Mouse (Mus musculus) left cerebral cortex, postnatal 36 days (tissue): Measurements from ENCODE around the gene Cplx2. TPM values are rescaled to one million over a fixed set of nuclear protein-coding genes. Genes with fewer than 3 reads are reported as not detected.

Source experiments
- DNase-seq, 2 experiments: peaks; one replicate each; pipeline ENCODE4 v3.0.0; 2021 to 2022; ENCODE audit warnings: low spot score in 2 of 2, mixed read lengths in 1 of 2
- intact Hi-C: fragments of 180-260 bp; cut with DNase I; formaldehyde crosslinking; loops from one replicate; pipeline ENCODE4 v1.15.1; 2025
- total RNA-seq, 2 experiments: library from RNA; stranded (reverse); gene quantifications; 2 replicates each; pipeline ENCODE4 v1.2.3; 2021

The Cplx2 gene
- total RNA-seq, 2 experiments from 2014 or later: 769 to 808 TPM

DNA sequence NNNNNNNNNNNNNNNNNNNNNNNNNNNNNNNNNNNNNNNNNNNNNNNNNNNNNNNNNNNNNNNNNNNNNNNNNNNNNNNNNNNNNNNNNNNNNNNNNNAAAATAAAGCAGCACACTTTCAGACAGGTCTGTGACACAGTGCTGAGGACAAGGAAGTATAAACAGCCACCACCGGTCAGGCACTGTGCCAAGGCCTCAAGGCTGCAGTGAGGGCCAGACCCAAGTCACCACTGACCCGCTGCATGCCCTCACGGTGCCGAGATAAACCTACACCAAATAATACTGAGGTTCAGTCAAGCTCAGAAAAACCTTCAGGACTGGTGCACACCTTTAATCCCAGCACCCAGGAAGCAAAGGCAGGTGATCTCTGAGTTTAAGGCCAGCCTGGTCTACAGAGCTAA is 13.7 kb upstream of the Cplx2 start:
- DNase-seq: no peak
- intact Hi-C loops: no loop called here

DNA sequence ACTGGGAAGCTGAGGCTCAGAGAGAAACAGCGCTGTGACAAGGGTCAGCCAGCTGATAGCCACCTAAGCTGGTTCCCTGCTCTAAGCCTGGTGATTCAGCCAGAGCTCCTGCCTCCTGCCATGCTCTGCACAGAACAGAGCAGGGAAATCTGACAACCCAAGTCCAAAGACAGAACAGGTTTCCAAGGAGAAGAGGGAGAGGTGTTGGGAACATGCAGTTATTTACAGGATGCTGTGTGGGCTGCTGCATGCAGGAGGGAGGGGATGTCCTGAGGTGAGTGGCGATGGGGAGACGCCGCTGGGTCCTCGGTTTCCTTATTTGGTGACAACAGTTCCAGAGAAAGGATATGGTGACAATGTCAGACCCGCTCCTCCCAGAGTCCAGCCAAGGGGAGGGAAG is 12.0 kb upstream of the Cplx2 start:
- peak in 1 of 2 experiments; percentile 74 for DNase-seq
- intact Hi-C loops: no loop called here

DNA sequence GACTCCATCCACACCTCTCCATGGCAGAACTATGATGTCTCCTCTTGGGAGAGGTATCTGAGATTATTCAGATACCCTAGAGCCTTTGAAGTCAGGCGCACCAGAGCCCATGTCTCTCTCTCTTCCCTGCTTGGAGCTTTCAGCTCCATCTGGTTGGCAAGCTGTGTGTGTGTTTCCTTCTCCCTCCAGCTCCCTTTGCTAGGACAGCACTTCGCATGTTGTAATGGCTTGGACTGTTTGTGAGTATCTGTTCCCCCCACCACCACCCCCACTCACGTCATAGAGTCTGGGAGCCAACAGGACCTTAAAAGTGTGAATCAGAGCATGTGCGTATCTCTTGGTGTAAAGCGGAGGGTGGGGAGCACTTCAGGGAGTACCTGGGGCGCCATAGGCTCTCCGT is 6.5 kb upstream of the Cplx2 start:
- intact Hi-C loops: no loop called here
- DNase-seq: no peak

DNA sequence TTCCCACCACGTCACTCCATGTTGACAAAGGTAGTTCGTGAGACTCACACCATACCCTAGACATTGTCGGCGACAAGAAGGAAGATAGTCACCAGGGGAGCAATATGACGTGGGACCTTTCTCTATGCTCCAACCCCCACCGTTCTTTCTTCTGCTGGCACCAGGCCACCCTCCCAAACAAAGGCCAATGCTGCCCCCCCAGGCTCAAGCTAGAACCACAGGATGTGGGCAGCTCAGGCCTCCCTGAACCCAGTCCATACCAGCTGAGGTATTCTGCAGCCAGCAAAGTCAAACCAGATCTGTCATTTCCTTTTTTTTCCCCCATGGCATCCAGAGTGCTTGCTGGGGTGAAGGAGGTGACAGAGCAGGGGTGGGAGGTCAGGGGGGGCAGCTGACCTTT is 3.4 kb upstream of the Cplx2 start:
- intact Hi-C loops: no loop called here
- DNase-seq: no peak

DNA sequence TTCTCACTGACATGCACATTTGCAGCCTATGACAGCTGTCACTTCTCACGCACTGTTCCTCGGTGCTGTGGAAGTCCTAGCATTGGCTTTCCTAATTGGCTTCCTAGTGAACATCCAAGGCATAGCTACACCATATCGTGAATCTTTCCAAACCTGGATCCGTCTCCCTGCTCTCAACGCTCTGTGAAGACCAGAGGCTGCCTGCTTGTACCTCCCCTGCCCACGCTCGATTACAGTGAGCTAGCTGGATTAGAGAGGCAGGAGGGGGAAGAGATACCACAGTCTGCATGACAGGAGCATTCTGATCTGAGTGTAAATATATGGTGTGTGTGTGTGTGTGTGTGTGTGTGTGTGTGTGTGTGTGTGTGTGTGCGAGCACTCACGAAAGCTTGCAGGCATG is 3.0 kb upstream of the Cplx2 start:
- no peak for DNase-seq
- intact Hi-C loops: no loop called here

DNA sequence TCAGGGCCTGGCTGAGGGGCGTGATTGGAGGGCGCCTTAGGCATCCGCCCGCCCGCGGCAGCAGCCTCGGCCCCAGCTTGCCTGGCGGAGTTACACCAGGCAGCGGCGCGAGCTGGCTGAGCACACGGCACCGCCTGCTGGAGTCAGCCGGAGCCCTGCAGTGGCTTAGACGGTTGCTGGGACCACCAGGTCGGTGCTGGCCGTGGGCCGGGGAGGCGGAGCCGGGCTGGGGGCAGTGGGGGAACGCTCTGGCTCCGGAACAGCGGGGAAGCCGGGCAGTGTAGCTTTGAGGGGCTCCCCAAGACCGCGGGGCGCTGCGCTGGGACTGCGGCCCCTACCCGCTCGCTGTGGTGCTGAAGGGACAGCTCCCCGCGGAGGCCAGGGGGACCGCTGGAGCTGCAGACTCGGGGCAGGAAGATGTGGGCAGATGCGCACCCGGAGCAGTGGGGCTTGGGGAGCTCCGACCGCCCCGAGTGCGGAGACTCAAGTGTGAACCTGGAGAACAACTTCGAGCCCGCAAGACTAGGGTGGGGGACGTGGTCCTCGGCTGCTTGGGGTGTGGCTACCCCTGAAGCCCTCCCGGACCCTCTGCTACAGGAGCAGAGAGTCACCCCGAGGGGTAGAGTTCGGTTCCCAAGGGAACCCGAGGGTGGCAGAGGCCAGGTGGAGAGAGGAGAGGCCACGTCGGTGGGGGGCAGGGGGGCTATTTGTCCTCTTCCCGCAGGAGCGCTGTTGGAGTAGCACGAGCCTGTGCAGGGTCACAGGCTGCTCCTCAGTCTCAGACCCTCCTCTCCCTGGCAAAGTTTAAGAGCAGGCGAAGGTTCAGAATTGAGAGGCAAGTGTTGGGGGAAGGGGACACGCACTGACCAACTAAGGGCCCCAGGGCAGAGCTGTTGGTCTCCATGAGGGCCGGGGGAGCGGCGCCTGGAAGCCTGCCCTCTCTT is 510 bp downstream of the Cplx2 start:
- peak in 1 of 2 experiments; percentile 78 for DNase-seq
- intact Hi-C loops: loop anchor here (1.0 to 5.0 kb wide), 5 partner anchors 34 to 259 kb away; no protein-coding TSS in a partner anchor

DNA sequence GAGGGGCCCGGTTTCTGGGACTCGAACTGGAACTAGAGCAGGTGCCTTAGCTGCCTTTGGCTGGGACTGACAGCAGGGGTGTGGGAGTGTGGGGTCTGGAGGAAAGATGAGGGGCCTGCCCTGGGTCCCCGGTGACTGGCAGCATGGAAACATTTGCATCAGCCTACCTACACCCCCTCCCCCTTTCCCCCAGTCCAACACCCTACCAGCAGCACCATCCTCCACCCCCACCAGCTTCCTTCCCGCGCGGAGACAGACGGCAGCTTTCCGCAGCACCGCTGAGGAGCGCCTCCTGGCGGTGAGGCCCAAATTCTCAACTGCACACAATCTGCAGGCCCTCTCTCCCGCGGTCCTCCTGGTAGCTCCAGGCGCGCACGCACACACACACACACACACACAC is 1.5 kb downstream of the Cplx2 start:
- intact Hi-C loops: loop anchor here (5.0 kb wide), 4 partner anchors 35 to 260 kb away; no protein-coding TSS in a partner anchor

DNA sequence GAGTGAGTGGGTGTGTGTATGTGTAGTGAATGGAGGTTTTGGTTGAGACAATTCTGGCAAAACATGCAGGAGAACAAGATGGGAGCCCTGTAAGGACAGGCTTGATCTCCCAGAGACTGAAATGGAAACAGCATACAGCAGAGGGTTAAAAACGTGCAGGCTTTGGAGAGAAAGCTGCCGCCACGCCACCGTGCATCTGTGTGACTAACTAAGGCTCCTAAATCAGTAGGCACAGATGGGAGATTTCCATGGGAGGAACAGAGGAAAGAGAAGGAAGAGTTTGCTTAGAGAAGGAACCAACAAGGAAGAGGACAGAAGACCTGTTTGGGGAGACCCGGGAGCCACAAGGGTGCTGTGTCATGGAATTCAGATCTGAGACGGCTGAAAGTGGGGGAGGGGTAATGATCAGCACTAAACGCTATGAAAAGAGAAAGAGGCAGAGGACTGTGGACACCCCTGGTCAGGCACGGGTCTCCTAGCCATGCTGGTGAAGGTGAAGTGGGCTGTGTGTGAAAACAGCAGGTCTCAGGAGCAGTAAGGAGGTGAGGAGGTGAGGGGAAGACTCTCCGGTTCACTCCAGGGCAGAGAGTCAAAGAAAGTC is 3.1 kb downstream of the Cplx2 start:
- DNase-seq: peak in 1 of 2 experiments; percentile 61
- intact Hi-C loops: loop anchor here (5.0 kb wide), 4 partner anchors 37 to 262 kb away; no protein-coding TSS in a partner anchor

More for the DNA sequence above, 1.5 kb downstream of the Cplx2 start:
- DNase-seq: peak; percentile 86 to 90

DNA sequence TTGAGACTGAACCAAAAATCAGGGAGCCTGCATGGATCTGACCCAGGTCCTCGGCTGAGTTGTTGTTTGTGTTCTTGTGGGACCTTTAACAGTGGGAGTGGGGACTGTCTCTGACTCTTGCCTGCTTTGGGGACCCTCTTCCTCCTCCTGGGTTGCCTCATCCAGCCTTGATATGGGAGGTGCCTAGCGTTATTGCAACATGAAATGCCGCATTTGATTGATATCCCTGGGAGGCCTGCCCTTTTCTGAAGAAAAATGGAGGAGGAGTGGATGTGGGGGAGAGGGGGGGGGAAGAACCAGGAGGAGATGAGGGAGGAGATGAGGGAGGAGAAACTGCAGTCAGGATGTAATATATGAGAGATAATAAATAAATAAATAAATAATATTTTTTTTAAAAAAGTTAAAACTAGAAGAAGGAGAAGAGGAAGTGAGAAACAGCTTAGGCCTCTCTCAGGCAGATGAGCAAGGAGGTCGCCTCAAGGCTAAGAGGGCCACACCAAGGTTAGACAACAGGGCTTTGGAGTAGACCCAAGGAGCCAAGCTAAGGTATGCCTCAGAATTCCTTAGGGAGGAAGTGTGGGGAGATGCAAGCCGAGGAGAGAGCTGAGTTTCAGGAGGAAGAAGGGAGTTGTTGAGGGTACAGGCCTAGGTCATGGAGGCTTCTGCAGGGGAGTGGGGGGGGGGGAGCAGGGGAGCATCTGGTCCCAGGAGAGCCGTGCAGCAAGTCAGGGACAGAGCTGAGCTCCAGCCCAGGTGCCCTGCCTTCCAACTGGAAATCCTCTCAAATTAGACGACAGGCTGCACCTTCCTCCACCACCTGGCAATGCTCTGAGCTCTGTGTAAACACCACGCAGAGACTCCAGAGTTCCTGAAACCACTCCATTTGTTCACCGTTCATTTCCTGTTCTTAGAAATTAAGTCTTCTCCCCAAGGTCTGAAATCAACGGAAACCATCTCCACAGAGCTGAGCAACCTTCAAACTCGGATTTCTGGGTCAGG is 4.6 kb downstream of the Cplx2 start:
- DNase-seq: no peak
- intact Hi-C loops: no loop called here

DNA sequence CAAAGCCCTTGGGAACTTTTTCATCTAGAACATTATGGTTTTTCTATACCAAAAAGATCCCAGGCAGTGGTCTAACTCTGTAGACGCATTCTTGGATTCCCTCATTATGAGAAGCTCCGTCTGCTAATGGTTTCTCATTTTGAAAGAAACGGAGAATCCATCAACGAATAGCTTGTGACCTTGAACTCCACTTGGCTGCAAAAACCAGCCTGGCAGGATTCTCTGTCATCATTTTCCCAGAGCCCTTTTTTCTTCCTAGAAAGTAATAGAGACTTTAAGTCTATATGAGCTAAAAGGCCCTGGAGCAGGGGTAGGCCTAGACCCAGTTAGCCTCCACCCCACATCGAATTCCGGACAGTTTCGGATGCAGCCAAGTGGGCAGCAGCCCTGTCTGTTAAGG is 5.6 kb downstream of the Cplx2 start:
- no peak for DNase-seq
- intact Hi-C loops: no loop called here

DNA sequence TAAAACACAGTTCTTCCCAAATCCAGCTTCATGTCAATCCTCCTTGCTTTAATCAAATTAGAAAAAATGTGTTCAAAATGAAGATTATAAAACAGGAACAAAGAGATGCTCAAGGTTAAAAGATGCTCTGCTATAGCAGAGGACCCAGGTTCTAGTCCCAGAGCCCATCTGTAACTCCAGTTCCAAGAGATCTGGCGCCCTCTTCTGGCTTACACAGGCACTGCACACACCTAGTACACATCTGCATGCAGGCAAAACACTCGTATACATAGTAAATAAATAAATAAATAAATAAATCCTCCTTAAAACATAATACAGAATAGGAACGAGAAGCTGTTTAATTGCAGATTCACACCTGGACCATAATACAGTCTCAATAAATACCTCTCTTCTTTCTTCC is 6.9 kb downstream of the Cplx2 start:
- DNase-seq: no peak
- intact Hi-C loops: no loop called here

DNA sequence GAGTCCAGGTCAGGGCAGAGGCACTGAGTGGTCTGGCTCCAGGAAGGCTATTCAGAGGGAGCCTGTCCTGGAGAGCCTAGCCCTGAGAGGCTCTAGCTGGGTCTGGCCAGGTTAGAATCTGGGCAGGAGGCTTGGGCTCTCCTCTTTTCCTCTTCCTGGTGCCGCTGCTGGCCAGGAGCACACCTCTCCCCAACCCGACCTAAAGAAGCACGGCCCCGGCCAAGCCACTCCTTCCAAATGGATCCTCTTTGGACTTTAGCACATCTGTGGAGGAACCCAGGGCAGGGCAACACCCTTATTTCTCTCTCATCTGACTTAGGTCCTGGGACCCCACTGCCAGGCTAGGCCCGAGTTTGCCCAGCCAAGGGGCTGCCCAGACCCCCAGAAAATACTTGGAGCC is 9.3 kb downstream of the Cplx2 start:
- intact Hi-C loops: no loop called here
- DNase-seq: no peak

DNA sequence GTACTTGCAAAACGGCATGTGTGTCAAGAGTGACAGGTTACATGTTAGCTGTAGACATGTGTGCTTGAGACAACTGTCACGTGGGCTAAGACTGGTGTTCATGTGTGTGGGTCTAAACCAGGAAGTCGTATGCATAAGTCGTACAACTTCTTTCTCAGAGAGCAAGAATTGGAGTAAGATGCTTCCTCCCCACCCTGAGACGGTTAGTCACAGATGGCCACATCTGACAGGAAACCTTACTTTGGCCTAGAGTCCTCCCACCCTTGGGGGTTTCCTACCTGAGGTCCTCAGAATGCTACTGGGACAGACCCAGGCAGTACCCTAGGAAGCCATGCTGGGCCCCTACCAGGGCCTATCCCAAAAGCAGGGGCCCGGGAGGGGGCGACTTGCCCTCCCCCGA is 10.2 kb downstream of the Cplx2 start:
- intact Hi-C loops: no loop called here
- DNase-seq: no peak

DNA sequence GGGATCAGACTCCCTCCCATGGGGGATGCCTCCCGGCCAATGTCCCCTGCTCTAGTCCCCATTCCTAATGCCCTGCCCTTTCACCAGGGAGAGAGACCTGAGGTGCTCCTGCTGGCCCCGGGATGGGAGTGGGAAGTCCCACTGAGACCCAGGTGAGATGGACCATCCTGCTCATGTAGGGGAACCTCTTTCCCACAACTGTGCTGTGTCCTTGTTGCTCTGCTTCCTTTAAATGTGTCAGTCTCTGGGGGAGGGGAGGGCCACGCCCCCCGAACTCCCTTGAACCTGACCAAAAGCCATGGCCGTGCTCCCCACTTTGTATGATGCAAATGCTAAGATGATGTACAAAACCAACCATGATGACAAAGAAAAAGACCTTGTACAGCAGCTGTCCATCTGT is 12.4 kb downstream of the Cplx2 start:
- intact Hi-C loops: no loop called here
- DNase-seq: no peak

DNA sequence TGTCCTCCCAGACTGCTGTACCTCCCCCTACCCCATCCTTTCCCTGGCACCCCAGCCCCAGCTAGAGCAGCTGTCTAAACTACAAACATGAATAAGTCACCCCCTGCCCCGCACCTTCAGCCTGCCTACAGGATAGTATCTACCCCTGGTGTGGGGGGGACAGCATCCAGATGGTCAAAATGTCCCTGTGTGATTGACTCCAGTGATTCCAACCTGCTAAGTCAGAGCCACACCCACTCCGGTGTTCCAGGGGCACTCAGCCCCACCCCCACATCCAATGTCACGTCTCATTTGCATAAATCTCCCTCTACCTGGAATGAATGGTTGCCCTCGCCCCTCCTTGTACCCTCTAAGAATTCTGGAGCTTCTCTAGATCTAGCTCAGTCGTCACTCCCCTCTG is 13.4 kb downstream of the Cplx2 start:
- intact Hi-C loops: no loop called here
- DNase-seq: no peak

DNA sequence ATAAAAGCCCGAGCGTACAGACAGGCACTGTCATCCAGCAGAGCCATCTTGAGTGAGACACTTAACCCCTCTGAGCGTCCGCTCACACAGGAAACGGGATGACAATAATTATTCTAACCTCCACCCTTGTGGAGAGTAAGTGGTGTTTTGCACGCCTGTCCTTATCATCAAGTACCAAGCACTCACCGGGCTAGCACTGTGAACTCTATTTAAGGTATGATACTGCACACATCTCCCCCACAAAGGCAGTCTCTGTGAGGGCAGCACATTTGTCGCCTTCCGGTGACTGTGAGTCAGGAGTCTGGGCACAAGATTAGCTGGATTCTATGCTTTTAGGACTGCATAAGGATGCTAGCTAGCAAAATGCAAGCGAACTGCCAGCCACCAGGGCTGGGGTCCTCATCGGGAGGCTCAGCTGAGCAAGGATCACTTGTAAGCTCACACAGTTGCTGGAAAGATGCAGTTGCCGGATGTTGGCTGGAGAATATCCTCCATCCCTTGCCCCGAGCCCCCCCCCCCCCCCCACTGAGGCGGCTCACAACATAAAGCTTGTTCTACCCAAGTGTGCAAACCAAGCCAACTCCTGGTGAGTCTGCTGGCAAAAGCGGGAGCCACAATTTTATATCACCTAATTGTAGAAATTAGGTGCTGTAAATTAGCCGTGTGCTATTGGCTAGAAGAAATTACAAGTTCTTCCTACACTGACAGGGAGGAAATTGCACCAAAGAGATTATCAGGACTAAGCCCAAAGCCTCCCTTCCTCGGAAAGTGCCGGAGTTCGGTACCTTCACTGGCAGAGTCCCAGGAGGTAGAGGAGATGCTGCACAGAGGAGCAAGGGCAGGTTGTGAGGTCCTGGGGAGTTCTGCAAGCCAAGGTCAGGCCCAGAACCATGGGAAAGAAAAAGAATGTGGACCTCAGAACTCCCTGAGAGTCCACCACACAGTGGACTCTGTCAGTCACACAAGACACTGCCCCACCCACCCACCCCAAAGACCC is 14.2 kb downstream of the Cplx2 start:
- no peak for DNase-seq

DNA sequence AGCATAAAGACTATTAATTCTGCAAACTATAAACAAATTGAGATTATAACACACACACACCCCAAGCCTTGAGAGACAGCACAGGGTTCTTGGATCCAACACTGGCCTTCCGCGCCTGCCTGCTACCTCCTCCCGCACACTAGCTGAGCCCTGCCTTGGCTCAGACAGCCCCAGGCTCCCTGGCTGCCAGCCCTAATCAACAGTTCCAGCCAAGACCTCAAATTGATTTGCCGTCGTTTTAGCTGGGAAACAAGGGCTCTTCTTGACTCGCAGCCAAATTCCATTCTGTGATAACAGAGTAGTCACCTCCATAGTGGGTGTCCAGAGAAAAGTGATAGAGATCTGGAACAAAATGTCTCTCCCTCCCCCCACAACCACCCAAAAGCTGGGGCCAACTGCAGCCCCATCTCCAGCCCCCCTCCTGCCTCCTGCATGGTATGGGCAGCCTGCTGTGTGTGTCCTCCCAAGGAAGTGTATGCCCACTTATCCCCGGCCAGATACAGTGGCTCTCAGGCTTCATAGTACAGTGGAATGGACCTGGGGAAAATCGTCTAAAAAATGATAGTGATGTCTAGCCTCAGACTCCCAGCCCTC is 18.9 kb downstream of the Cplx2 start:
- intact Hi-C loops: loop anchor here (5.0 kb wide), 1 partner anchor 57 kb away; no protein-coding TSS in a partner anchor
- no peak for DNase-seq

More for the DNA sequence above, 14.2 kb downstream of the Cplx2 start:
- intact Hi-C loops: loop anchor here (5.0 kb wide), 1 partner anchor 62 kb away; no protein-coding TSS in a partner anchor

DNA sequence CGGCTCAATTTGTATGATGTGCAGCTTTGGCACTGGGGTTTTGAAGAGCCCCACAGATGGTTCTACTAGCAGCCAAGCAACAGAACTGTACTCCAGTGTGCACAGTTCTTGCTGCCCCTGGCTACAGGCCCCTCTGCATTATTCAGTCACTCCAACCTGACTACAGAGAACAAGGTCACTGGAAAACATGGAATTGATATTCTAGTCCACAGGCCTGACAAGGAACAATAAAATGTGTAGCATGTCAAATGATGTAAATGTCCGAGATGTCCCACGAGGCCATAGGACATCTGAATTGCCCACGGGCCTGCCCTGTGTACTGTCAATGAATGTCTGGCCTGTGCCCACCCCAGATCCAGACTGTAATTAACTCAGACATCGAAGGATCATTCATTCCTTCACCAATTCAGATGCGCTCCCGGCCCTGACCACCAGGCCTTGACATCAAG is 19.4 kb downstream of the Cplx2 start:
- DNase-seq: no peak
- intact Hi-C loops: no loop called here
